Mouse (Mus musculus): ENCODE results near the gene Camk2n1.
"Not testable (repeated sequence)": the region's sequence is repeated elsewhere in the genome, so short reads cannot be mapped to it uniquely, and the experiment has no call there.

Gene Camk2n1

GRCm38 (mm10) chr4:138453753-138454570 is at the start of gene Camk2n1:
Camk2n1 (plus strand) TSS chr4:138454314.
- DNase-seq (ENCODE audit: low spot score) = peak; percentile 45

GRCm38 (mm10) chr4:138404806-138405205 is 49.3 kb upstream of the Camk2n1 start:
- DNase-seq (ENCODE audit: low spot score) = no peak

- DNase-seq (ENCODE audit: low spot score) = no peak
These were observed 46.5 kb upstream of the Camk2n1 start for GRCm38 (mm10) chr4:138407479-138408194.

- DNase-seq (ENCODE audit: low spot score) = no peak
These were observed 43.1 kb upstream of the Camk2n1 start for GRCm38 (mm10) chr4:138411011-138411410.

- no peak for DNase-seq (ENCODE audit: low spot score)
These were observed 42.5 kb upstream of the Camk2n1 start for GRCm38 (mm10) chr4:138411504-138412121.

- DNase-seq (ENCODE audit: low spot score) = no peak
These were observed 39.4 kb upstream of the Camk2n1 start for GRCm38 (mm10) chr4:138414725-138415124.

GRCm38 (mm10) chr4:138415991-138416390 is 38.1 kb upstream of the Camk2n1 start:
- no peak for DNase-seq (ENCODE audit: low spot score)

GRCm38 (mm10) chr4:138416414-138416813 is 37.7 kb upstream of the Camk2n1 start:
- DNase-seq (ENCODE audit: low spot score) = no peak

GRCm38 (mm10) chr4:138417882-138418281 is 36.2 kb upstream of the Camk2n1 start:
- DNase-seq (ENCODE audit: low spot score) = no peak

GRCm38 (mm10) chr4:138418340-138418957 is 35.7 kb upstream of the Camk2n1 start:
- no peak for DNase-seq (ENCODE audit: low spot score)

GRCm38 (mm10) chr4:138425028-138425427 is 29.1 kb upstream of the Camk2n1 start:
- DNase-seq (ENCODE audit: low spot score) = no peak

GRCm38 (mm10) chr4:138425604-138426003 is 28.5 kb upstream of the Camk2n1 start:
- DNase-seq (ENCODE audit: low spot score) = not testable (repeated sequence)

- DNase-seq (ENCODE audit: low spot score) = no peak
These were observed 27.1 kb upstream of the Camk2n1 start for GRCm38 (mm10) chr4:138426778-138427705.

- DNase-seq (ENCODE audit: low spot score) = no peak
These were observed 24.3 kb upstream of the Camk2n1 start for GRCm38 (mm10) chr4:138429778-138430177.

- no peak for DNase-seq (ENCODE audit: low spot score)
These were observed 22.8 kb upstream of the Camk2n1 start for GRCm38 (mm10) chr4:138431340-138431739.

- peak; percentile 96 for DNase-seq (ENCODE audit: low spot score)
These were observed 19.5 kb upstream of the Camk2n1 start, which contains the start of gene Mul1 for GRCm38 (mm10) chr4:138434347-138435316. Mul1 (plus strand) TSS chr4:138434671.

- no peak for DNase-seq (ENCODE audit: low spot score)
These were observed 14.1 kb upstream of the Camk2n1 start for GRCm38 (mm10) chr4:138440062-138440461.

- DNase-seq (ENCODE audit: low spot score) = no peak
These were observed 9.2 kb upstream of the Camk2n1 start for GRCm38 (mm10) chr4:138444941-138445340.

- DNase-seq (ENCODE audit: low spot score) = no peak
These were observed 7.1 kb upstream of the Camk2n1 start for GRCm38 (mm10) chr4:138446981-138447380.

GRCm38 (mm10) chr4:138447387-138447786 is 6.7 kb upstream of the Camk2n1 start:
- peak; percentile 52 for DNase-seq (ENCODE audit: low spot score)
